Mouse (Mus musculus) 416B (cell line): ENCODE results near the gene Spam1.

ENCODE experiments used
- DNase-seq: peaks from one replicate; pipeline ENCODE4 v3.0.0; 2011; ENCODE audit warnings: low read depth

The Spam1 gene

DNA sequence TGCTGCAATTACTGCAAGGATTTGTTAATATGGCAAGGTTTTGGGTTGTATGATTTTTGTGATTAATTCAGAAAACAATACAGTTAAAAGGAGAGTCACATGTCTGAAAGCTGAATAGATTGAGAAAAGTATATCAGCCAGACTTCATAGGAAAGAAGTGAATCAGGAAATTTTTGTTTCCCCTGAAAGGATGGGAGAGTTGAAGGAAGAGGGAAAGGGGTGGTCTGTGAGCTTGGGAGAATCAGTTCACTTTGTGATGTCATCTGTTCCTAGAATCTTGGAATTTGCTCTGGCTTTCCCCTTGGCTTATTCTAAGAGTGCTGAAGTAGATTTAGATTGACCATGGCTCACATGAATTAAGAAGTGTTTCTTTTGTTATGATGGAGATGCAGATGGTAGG, at the start of gene Spam1:
TSS of gene Spam1 (plus strand) at position 301 of the 400 bp plus-strand sequence.
- no peak for DNase-seq

DNA sequence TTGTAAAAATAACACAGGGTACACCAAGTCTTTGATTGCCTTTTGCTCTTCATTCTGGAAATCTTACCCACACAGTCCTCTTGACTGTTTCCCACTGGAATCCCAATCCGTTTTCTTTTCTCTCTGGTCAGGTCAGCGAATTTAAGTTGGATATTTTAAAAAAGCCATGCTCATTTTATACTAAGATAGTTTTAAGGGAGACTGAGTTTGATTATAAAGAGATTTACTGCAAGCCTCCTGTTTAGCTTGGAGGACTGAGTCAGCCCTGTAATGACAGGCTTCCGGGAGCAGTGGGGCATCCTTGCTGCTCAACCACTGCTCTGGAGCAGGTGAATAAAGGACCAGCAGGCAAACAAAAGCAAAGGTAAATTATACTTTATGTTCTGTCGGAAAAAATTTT, 43.0 kb upstream of the Spam1 start, which contains the start of gene Hyal4:
TSS of gene Hyal4 (plus strand) at position 301 of the 400 bp plus-strand sequence.
- no peak for DNase-seq

DNA sequence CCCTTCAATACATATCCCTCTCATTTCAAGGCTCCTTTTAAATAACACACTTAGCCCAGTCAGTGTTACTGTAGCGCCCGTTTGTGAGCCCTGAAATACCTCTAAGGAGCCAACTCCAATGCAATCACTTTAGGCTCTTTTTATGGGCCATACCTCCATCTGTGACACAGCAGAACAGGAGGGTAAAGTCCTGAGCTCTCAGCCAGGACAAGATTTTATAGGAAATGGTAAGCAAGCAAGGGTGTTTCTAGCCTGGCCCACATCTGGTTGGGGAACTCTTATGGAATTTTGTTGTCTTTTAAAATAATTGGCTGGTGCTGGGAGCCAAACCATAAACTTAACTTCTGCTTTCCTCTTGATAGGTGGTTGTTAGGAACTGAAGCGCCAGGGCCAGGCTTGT, 31.7 kb upstream of the Spam1 start:
- no peak for DNase-seq

- DNase-seq: no peak
These were observed 24.7 kb upstream of the Spam1 start for GRCm38 (mm10) chr6:24766261-24766660.

DNA sequence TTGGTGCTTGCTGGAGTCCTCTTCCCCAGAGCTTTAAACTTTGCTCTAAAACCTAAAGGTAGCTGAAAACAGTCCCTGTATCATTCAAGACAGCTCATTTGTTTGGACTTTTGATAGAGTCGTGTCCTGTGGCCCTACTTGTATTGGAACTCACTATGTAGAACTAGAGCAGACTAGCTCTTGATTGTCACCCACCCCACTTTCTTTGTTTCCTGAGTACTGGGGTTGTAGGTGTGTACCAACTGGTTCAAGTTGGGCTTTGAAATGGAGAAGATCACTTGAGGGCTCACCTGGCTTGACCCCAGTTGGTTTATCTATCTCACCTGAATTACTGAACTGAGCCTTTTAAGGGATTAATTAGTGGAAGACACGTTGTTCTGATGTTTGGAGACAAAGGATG, 11.8 kb upstream of the Spam1 start:
- no peak for DNase-seq

- DNase-seq: peak; percentile 51
These were observed 31.1 kb downstream of the Spam1 start for GRCm38 (mm10) chr6:24822070-24822469.
